Mouse (Mus musculus): Measurements from ENCODE around the gene Zfp579.

The Zfp579 gene

GRCm38 (mm10) chr7:4963527-4963926 lies 32.4 kb downstream of the Zfp579 start:
- no peak for DNase-seq (ENCODE audit: low read depth, low spot score)

DNA sequence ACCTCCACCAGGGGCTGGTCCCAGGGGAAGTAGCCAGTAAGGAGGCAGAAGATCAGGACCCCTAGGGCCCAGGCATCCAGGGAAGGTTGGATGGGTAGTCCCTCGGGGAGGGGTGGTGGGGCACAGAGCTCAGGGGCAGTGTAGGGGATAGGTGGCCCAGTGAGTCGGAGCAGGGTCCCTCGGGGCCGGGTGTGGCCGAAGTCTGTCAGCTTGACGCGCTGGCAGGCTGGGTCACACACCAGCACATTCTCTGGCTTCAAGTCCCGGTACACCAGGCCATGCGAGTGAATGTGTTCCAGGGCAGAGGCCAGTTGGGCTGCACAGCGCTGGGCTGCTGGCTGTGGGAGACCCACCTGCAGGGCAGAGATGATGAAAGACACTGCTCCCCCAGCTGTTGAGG lies 38.6 kb downstream of the Zfp579 start:
- DNase-seq (ENCODE audit: low read depth, low spot score) = no peak

DNA sequence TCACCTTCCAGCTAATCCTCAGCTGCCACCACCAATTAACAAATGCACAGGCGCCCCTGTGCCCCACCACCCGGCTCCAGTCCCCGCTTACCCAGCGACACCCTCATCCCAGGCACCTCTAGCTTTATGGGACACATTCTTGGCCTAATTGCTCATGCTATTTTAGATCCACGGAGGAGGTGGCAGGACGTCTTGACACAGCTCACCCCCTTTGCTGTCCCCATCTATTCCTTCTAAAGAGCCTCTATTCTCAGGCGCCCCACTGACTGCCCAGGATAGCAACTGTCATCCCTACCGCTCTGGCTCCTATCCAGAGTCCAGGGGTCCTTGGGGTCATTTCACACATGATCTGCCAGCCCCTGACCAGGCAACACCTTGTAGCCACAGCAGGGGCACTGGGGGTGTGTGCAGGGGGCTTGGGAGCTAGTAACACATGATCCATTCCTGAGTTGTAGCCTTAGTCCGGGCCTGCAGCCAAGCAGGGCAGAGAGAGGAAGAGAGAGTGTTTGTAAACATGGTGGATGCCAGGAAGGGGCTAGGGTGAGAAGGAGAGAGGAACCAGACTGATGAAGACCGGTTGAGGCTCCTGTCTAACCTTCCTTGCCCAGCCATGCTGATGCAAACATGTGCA lies 42.0 kb downstream of the Zfp579 start:
- DNase-seq (ENCODE audit: low read depth, low spot score) = no peak

DNA sequence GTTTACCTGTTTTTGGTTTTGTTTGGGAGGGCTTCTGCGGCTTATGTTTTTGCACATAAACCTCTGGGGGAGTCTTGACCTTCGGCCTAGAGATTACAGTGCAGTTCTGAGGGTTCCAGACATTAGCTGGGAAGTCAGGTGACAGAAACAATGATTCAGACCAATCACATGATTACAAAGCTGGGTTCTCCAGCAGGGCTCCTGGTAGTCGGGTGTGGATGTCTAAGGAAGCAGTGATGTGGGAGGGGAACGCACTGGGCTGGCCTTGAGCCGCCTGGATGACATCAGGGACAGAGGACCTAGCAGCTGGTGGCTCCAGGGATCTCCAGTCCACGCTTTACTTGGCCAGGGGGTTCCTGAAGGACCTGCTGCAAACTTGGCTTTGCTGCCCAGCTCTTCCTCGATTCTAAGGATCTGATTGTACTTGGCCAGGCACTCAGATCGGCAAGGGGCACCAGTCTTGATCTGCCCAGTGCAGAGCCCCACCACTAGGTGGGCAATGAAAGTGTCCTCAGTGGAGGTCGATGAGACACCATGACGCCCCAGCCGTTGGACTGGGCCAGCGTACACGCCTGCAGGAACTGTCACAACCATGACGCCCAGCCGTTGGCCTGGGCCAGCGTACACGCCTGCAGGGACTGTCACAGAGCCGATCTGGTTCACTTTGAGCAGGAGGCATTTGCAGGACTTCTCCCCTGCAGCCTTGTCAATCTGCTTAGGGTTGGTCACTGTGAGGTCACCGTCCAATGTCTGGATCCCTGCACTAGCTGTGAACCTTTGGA lies 45.2 kb downstream of the Zfp579 start:
- no peak for DNase-seq (ENCODE audit: low read depth, low spot score)

DNA sequence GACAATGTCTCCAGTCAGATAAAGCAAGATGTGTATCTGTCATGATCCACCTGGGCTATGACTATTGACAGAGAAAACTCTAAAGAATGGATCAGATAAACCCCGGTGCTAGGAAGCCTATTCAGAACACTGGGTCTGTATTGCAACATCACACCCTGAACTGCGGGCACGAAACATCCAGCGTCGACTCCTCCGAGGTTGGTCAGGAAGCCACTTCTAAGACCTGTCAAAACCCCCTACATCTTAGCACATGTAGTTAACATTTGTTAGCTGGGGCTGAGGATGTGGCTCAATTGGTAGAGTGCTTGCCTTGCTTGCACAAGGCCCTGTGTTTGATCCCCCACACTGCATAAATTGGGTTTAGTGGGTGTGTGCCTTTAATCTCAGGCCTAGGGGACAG lies 47.6 kb downstream of the Zfp579 start:
- DNase-seq (ENCODE audit: low read depth, low spot score) = no peak

GRCm38 (mm10) chr7:4947855-4948254 lies 48.1 kb downstream of the Zfp579 start:
- DNase-seq (ENCODE audit: low read depth, low spot score) = no peak

DNA sequence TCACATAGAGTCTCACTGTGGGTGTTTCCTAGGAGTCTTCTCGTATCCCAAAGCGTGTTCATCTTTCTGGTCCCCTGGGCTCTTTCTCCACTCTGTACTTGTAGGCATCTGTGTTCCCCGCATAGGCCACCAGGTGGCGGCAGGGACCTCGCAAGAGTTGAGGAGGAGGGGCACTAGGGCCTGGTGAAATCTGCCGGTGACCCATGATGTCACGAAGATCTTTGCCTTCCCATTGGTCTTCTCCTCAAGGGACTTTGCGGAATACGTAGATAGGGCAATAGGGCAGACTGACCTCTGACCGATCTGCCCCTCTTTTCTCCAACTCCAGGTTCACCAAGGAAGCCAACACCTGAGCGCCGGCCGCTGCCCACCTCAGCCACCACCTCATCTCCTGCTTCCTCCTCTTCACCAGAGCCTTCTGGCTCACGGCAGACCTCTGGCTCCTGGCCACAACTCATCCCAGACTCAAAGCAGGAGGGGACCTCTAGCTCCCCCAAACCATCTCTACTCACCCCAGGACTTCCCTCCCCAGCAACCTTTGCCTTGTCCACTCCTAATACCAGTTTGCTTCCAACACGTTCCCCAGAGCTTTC lies 52.6 kb downstream of the Zfp579 start:
- no peak for DNase-seq (ENCODE audit: low read depth, low spot score)

GRCm38 (mm10) chr7:4942673-4943072 lies 53.3 kb downstream of the Zfp579 start:
- no peak for DNase-seq (ENCODE audit: low read depth, low spot score)

DNA sequence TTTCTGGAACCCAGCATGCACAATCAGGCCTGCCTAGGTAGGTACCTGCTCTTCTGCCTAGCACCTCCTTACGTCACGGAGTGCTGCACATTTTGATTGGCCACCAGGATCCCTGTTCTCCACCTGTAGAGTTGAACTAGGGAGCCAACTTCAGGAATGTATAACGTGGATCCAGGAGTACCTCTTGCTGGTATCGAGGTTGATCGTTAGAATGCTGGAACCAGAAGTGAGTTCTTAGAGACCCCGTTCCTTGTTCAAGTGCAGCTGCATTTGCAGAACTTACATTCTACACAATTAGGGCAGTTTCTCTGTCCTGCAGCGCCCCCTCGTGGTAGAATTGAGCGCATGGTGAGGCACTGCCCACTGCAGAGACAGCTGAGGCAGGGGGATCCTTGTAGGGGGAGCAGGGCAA lies 55.9 kb downstream of the Zfp579 start:
- no peak for DNase-seq (ENCODE audit: low read depth, low spot score)

DNA sequence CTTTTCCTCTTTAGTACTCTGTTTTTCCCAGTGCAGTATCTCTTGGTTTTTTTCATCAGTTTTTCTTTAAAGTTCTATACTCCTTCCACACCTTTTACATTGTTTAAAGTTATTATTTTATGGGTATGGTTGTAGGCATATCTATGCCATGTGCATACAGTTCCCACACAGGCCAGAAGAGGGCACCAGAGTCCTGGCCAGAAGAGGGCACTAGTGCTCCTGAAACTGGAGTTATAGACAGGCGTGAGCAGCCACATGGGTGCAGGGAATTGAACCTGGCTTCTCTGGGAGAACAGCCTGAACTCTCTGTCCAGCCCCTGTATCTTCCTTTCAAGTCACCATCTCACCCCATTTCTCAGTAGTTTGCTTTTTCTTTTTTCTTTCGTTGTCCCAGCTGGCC lies 57.5 kb downstream of the Zfp579 start:
- no peak for DNase-seq (ENCODE audit: low read depth, low spot score)

DNA sequence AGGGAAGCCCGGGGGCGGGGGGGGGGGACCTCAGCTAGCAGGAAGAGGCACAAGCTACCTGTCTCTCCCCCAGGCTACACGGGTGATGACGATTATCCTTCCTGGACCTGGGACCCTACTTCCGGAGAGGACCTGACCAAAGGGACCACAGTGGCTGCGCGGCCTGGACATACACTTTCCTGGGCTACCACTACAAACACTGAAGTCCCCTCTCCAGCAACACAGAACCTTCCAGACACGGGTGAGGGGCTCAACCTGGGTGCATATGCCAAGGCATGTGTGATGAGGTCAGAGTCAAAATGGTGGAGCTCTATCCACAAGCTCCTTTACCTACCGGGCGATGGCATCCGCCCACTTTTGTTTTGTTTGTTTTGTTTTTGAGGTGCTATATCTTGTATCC lies 58.6 kb downstream of the Zfp579 start:
- DNase-seq (ENCODE audit: low read depth, low spot score) = no peak

- no peak for DNase-seq (ENCODE audit: low read depth, low spot score)
Observed at GRCm38 (mm10) chr7:4936832-4937231, 59.1 kb downstream of the Zfp579 start.

GRCm38 (mm10) chr7:4934160-4934914 lies 61.6 kb downstream of the Zfp579 start:
- no peak for DNase-seq (ENCODE audit: low read depth, low spot score)
